Mouse (Mus musculus) ES-Bruce4 (cell line): ENCODE data around the gene Adamtsl1.

ENCODE experiments used
- CTCF ChIP-seq: IDR thresholded peaks from one replicate; pipeline ENCODE4 v1.8.1; 2011; ENCODE audit warnings: low read depth, low read length
- POLR2A ChIP-seq: IDR thresholded peaks from one replicate; pipeline ENCODE4 v1.8.1; 2011; ENCODE audit warnings: low read length; ENCODE audit not compliant: insufficient read depth

DNA sequence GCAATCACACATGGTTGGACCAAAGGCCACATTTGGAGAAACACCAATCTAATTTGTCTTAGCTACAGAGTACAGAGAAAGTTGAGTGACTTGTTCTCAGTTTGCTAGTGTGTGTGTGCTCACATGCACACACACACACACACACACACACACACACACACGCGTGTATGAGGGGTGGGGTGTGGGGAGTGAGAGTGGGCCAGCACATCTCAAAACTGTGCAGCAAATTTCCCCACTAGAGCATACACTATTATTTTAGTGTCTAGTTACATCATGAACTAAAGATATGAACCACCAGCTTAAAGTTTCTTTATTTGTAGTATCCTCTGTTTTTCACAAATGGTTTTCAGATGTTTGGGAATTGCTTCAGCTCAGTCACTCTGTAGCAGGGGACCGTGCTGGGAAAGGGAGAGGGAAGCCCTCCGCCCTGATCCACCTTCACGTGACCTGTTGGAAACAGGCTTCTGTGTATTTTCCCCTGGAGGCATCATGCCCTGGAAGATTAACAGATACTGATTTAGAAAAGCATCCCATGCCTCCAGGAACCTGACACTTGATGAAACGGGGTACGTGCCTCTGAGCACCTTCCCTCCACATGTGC lies 13.1 kb downstream of the Adamtsl1 start:
- TF ChIP-seq POLR2A = no peak
- no peak for TF ChIP-seq CTCF
